Mouse (Mus musculus): Measurements from ENCODE around the gene Cdk6. TPM values are rescaled to one million over a fixed set of nuclear protein-coding genes. Genes with fewer than 3 reads are reported as not detected.

Gene Cdk6
- total RNA-seq, 1 experiment from 2014 or later: 9.9 TPM

DNA sequence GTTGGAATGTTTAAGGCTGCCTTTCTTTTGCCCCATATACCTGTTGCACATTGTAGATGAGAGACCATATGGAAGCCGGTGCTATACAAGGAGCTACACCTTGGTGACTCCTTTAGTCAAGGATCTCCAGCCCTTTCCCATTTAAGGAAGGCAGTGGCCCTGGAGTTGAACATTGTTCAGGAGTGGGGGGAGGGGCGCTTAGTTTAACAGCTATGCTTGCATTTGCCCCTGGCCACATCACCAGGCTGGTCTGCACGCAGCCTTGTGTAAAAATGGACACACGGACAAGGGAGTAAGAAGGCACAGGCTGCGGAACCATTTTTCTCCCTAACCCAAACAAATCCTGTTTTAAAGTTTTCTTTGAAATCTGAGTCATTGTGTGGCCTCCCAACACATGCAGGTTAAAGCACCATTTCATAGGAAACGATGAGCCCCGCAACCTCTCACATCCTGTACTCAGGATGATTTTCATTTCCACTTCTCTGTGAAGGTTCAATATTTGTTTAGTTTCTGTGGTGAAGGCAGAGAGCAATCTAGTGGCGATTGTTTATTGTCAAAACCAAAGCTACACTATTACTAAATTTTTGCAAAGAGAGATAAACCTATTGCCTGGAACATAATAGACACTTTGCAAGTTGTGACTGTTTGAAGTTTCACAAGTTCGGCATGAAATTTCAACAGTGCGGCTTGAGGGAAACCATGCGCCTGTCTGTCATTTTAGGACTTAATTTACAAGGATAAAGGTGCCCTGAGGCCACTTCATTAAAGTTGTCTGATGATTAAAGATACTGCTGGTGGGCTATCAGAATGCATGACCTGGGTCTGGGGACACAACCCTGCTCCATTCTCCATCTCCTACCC is 121.8 kb downstream of the Cdk6 start:
- no peak for ATAC-seq (replicated peaks; ENCODE audit: insufficient number of reproducible peaks, low FRiP score, low TSS enrichment, poor library complexity, severe bottlenecking)

DNA sequence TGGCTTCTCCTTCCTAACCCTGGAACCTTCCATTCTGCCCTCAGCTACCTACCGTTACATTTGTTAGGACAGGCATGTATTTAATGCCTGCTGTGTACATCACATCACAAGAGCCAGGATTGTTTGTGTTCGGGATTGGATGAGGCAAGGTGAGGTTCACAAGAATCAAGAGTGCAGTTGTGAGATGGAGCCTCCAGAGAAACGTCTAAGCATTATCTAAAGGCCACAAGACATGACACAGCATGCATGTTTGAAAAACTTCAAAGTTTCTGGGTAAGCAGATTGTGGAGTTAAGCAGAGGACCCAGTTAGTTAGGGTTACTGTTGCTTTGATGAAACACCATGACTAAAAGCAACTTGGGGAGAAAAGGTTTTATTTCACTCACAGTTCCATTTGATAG is 122.5 kb downstream of the Cdk6 start:
- no peak for ATAC-seq (replicated peaks; ENCODE audit: insufficient number of reproducible peaks, low FRiP score, low TSS enrichment, poor library complexity, severe bottlenecking)

DNA sequence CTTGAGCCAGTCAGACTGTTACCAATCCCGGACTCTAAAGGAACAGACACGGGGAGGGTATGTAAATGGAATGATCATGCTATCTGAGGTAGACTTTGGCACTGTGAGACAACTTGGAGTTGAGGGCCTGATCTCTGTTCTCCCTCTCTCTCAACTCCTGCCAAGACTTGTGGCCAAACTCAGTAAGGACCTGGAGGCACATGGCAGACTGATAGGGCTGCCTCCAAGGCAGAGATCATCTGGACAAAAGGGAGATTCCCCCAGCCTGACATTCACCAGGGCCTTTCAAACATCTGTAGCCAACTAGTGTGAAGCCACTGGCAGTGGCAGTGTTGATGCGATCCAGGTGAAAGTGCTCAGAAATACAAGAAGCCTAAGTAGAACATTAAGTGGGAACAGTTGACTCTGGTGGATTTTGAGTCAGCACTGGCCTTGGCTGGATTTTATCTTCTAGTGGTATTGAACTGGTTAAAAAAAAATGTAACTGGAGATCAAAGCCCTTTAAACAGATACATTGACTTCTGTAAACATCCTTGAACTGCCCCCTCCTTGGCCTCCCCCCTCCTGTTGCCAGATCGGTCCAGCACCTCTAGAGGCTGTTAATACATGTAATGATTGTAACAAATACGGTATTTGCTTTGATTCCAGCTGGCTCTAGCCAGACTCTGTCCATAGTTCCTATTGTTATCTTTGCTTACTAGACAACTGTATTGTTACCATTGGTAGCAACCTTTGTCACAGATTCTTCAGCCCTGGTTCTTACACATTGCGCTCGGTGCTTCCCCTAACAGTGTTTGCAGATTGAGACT is 125.0 kb downstream of the Cdk6 start:
- no peak for ATAC-seq (replicated peaks; ENCODE audit: insufficient number of reproducible peaks, low FRiP score, low TSS enrichment, poor library complexity, severe bottlenecking)

DNA sequence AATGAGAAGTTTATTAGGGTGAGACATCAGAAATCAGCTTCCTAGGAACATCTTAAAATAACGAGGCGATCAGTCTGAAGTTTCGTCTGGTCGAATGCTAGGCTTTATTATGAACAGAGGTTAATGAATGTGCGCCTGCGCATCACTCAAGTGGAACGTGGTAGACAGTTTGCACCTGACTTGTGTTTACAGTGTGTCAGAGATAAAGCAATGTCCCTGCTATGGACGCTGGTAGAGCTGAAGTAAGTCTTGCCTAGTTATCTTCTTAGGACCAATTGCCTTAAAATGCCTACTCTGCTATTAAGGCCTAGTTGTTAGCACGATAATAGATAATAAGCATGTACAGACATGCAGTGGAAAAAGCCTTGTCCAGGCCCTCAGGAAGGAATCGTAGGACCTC is 129.6 kb downstream of the Cdk6 start:
- no peak for ATAC-seq (replicated peaks; ENCODE audit: insufficient number of reproducible peaks, low FRiP score, low TSS enrichment, poor library complexity, severe bottlenecking)

DNA sequence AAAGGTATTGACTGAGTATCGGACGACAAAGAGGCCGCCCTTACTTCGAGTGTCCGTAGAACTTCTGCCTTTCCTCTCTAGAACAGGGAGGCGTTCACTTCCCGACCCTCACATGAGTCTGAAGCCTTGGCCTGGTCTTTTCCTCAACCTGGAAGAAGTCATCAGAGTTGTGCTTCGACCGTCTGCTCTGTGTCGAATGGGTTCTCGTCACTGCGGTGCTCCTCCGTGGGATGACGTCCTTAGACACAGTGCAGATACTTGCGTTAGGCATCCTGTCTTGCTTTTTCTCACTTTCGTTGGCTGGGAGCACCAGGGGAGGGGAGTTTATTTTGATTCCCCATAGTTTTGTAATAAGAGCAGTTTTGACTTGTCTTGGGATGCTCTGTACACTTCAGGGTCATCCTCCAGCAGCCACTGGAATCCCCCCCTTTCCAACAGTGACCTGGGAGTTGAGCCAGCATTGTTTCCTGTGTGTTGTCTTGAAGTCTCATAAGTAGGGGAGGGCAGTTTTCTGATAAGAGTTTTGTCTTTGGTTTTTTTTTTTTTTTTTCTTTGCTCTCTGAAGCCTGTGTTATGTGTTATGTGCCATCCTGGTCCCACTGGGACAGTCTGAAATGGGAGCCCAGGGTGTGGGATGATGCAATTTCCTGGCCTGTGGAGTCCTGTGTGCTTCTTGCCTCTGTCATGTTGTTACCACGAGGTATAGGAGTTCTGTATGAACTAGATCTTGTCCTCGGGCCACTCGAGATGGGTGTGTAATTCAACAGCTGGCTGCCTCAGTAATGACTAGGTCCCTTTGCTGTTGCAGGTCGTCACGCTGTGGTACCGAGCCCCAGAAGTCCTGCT is 131.2 kb downstream of the Cdk6 start:
- ATAC-seq (replicated peaks; ENCODE audit: insufficient number of reproducible peaks, low FRiP score, low TSS enrichment, poor library complexity, severe bottlenecking): no peak

DNA sequence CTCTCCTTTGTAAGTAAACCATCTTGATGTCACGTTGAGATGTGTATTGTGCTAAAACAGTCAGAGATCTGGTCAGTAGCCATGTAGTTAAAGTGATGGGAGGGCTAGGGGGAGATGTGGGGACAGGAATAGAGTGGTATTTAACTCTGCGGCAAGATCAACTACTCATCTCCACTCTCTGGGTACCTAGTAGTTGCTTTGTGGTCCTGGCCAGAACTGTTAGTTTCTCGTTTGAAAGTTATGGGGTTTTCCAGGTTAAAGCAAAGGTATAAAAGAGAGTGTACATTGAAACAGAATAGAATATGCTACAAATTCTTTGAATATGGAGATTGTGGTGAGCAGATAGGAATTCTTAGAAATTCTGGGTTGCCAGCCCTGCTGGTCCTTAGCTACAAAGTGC is 136.4 kb downstream of the Cdk6 start:
- ATAC-seq (replicated peaks; ENCODE audit: insufficient number of reproducible peaks, low FRiP score, low TSS enrichment, poor library complexity, severe bottlenecking): no peak

DNA sequence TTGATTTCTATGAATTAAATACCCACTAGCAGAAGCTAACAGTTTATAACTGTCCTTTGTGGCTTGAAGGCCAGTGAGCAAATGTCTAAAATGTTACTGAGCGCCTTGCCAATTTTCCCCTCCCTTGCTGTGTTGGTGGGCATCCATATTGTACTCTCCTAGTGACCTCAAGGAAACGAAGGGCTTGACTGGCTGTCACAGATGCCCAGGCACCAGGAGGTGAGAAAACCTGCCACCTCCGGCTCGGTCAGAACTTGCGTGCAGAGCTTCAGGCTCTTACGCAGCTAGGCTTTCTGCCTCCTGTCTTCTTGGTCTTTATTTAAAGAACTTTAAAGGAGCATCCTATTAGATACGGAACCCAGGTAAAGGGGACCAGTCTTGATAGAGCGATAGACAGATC is 136.9 kb downstream of the Cdk6 start:
- ATAC-seq (replicated peaks; ENCODE audit: insufficient number of reproducible peaks, low FRiP score, low TSS enrichment, poor library complexity, severe bottlenecking): no peak

DNA sequence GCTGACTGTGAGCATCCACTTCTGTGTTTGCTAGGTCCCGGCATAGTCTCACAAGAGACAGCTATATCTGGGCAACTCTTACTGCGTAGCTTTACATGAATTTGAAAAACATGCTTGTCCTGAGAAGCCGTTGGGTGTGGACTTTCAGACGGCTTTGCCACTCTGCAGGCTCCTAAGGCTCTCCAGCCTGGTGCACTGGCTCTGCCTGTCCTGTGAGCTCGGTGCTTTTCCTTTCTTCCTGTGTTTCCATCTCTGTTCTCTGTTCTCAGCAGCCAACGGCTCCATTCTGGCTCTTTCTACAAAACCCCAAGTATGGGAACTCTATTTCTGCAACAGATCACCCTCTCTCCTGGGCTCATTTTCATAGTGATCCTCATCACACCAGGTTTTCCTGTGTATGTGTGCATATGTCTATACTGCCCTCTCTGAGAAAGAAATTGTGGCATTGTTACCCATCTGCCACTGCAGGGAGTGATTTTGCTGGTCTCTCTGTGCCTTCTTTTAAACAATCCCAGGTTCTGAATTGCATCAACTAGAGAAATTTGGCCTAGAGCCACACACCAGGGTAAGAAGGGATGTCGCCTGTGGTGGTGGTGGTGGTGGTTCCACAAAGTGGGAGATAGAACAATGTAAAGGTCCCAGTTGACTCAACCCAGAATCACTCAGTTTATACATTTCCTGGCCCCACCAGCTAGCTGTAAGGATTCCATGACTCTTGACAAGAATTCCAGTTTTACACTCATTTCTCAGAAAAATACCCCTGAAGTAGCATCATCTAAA is 137.9 kb downstream of the Cdk6 start:
- ATAC-seq (replicated peaks; ENCODE audit: insufficient number of reproducible peaks, low FRiP score, low TSS enrichment, poor library complexity, severe bottlenecking): no peak

DNA sequence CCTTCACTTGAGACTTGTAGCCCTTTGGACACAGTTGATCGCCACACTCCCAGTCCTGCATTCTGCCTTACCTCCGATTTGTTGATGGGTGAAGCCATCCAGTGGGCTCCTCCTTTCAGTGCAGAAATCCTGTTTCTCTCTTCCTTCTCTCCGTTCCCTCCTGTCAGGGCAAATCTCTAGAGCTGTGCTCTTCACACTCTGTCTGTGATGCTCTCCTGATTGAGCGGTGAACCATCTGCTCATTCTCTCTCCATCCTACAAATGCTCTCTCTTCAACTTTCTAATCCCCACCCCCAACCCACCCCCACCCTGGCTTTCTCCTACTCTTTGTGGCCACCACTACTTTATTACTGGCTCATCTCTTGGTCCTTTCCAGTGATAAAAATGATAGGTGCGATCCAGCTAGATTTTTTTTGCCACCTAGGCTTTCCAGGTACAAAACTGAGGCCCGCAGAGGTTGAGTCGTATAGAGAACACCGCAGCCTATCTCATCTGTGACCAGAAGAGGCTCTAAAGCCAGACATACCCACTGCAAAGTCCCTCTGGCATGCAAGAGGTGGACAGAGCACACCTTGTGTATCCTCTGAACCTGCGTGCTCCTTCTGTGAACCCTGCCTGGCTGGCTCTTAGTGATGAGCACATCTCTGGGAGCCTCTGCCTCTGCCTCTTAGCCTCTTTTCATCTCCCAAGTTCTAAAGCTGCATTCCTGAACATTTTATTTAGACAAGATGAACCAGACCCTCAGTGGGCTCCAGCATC is 139.5 kb downstream of the Cdk6 start:
- ATAC-seq (replicated peaks; ENCODE audit: insufficient number of reproducible peaks, low FRiP score, low TSS enrichment, poor library complexity, severe bottlenecking): no peak

DNA sequence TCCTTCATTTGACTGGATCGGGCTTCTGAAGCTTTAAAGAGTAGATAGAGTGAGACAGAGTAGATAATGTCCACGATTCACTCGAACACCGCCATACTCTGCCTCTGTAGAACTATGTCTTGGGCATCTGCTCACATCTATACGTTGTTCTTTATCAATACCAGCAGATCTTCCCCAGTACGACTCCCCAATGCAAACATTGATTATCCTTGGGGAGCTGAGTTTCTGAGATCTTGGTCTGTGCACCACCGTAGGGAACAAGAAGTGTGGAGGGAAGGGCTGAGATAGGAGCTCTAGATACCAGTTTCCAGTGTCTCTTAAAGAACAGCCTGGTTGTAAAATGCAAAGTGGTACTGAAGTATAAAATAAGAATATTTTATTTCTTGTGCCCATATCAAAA is 141.2 kb downstream of the Cdk6 start:
- ATAC-seq (replicated peaks; ENCODE audit: insufficient number of reproducible peaks, low FRiP score, low TSS enrichment, poor library complexity, severe bottlenecking): no peak

DNA sequence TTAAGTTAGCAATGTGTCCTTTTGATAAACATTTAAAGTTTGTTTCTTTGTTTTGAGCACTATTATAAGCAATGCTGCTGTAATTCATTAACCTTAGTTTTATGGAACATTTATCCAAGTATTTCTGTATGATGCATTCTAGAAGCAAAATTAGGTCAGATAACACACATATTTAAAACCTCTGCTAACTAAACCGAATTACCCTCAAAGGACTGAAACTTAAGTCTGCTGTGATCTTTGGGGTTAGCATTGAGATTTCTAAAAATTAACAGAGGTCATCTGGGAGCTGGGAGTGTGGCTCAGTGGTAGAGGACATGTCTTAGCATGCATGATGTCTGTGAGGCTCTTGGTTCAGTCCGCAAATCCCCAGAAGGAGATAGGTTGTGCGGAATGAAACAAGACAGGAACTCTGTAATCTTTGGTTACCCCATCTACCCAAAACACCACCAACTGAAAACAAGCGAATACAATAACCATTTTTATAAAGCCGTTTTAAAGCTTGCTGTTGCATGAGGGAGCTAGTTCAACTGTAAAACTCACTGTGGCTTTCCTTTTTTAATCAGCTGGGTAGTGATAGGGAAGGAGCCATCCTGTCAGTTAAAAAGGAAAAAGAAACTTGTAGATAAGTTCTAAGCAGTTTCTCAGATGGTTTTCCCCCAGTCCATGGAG is 141.9 kb downstream of the Cdk6 start:
- ATAC-seq (replicated peaks; ENCODE audit: insufficient number of reproducible peaks, low FRiP score, low TSS enrichment, poor library complexity, severe bottlenecking): no peak

DNA sequence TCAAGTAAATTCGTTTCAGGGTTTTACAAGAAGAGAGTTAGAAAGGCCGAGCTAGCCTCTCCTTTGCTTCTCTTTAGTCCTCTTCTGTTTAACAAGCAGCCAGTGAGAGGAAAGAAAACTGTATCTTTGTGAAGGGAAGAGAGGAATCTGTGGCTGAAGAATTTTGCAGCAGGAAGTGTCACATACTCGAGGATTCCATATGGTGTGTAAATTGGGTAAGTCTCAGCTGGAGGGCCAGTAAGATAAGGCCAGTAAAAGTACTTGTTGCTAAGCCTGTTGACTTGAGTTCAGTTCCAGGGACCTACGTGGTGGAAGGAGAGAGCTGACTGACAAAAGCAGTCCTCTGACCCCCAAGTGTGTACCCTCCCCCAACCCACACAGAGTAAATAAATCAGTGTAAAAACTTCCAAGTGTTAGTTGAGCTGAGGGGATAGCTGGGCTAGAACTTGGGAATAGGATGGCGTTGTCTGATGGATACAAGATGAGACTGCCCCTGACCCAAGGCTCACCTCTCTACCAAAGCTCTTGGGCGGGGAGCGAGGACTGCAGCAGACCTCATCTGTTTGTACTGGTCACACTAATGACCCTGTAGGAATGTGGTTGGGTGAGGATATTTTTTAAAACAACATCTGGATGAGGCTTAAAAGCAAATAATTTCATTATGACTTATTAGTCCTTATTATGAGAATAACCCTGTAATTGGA is 145.4 kb downstream of the Cdk6 start:
- no peak for ATAC-seq (replicated peaks; ENCODE audit: insufficient number of reproducible peaks, low FRiP score, low TSS enrichment, poor library complexity, severe bottlenecking)

DNA sequence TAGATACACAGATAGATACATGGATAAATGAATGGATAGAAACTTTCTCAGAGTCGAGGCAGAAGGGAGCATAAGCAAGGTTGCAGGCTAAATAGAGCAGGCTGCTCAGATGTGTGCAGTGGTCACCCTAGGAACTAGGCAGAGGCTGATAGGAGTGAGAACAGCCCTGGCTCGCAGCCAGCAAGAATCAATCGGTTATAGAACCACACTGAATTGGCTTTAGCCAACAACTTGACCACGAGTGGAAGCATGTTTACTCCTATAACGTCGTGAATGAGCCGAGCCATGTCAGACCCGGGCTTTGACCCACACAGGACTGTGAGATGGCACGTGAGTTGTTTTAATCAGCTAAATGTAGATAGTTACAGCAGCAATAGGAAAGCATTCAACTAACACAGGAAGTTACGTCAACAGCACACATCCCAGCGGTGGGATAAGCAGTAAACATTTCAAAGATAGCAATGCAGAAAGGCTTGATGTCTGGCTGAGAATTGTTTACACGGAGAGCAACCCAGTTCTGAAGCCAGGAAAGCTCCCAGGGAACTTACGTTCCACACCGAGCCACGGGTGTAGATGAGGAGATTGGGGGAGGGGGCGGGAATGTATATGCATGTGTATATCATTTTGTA is 147.0 kb downstream of the Cdk6 start:
- ATAC-seq (replicated peaks; ENCODE audit: insufficient number of reproducible peaks, low FRiP score, low TSS enrichment, poor library complexity, severe bottlenecking): no peak

DNA sequence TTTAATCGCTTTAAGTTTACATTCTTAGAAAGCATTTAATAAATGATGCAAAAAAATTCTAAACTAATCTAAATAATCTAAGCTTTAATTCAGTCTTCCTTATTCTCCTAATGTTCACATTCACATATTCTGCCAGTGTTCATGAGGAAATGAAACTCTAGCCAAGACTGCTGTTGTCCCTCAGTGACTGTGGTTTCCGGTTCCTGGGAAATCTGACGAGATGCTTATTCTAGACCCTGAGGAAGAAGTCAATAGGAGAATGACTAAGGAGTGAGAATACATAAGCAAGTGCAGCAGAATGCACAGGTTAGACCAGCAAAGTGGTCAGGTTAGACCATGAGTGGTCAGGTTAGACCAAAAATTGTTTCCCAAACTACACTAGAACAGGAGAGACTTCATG is 149.1 kb downstream of the Cdk6 start:
- 0 out of 2 replicates have a peak, but pooled peaks have one; percentile 7 for ATAC-seq (replicated peaks; ENCODE audit: insufficient number of reproducible peaks, low FRiP score, low TSS enrichment, poor library complexity, severe bottlenecking)

DNA sequence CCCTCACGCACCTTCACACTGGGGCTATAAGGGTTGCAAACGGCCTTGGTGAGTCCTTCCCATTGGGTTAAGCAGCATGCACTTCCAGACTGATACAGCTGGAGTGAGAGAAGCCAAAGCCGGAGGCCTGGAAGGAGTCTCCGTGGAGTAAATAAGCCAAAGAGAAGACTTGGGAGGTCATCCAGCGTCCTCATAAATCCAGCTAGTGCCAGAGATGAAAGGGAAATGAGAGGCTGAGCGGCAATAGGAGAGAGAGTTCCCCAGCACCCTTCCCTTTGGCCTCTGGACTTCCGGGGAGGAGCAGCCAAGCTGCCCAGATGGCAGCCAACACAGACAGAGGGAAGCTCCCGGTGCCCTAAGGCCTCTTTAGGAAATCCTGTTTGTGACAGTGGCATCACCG is 149.8 kb downstream of the Cdk6 start:
- no peak for ATAC-seq (replicated peaks; ENCODE audit: insufficient number of reproducible peaks, low FRiP score, low TSS enrichment, poor library complexity, severe bottlenecking)

DNA sequence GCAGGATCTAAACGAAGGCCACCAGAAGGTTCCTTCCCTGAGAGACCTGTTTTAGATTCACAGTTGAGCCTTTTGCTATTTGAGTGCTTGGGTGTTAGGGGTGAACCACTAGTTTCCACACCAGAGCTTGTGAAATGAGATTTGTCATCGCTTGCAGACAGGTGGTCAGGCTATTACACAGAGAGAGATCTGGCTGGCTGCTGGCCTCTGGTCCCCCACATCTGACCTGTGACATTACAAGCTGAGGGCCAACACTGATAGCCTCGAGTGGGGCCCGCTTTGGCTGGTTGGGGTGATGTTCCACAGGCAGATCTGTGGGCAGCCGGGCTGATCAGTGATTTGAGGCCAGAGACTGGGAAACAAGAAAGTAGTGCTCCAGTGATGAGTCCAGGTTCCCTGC is 150.6 kb downstream of the Cdk6 start:
- no peak for ATAC-seq (replicated peaks; ENCODE audit: insufficient number of reproducible peaks, low FRiP score, low TSS enrichment, poor library complexity, severe bottlenecking)
